In genomic region chr19:46672766-46673418, GRCm38 (mm10) we compare ENCODE assay signal across 30 mouse cellular contexts. TPM values are rescaled to one million over a fixed set of nuclear protein-coding genes. Genes with fewer than 3 reads are reported as not detected.
DNase-seq lines count a peak whose midpoint lies in the region; ATAC-seq and TF ChIP-seq lines count a peak whose summit lies in the region.
"Had no signal": no experiment of that assay in that cellular context is flagged by ENCODE, and none has a peak within 500 bp of the region (broad histone marks: within the 10 kb centered on the region; RNA-seq: fewer than 3 reads in every experiment).

Gene Cyp17a1 (minus strand): TSS chr19:46673172.

- TF ChIP-seq CTCF in heart, adult 2 months (IDR thresholded peaks at IDR 0.05) = no peak

- H3K79me2 ChIP-seq in heart, adult 2 months (replicated peaks; ENCODE audit: control insufficient read depth, insufficient read depth, low read length) = no peaks in the 10 kb centered on the region

- no peak for TF ChIP-seq EP300 in heart, adult 2 months (IDR thresholded peaks at IDR 0.05; ENCODE audit: insufficient read depth, low read depth, low read length)

- H3K9me3 ChIP-seq in hindbrain, embryonic 16.5 days (ENCODE audit: control insufficient read depth, low read length) = no peaks in the 10 kb centered on the region
- H3K9me3 ChIP-seq: G1E; heart, embryonic 10.5 days; hindbrain, embryonic 12.5 days; kidney, embryonic 15.5 days; liver, embryonic 15.5 days; megakaryocyte, embryonic 14.5 days had no signal

- H3K4me2 ChIP-seq in hindbrain, embryonic 16.5 days (ENCODE audit: low read length) = no peak within 1 kb of the TSS
- H3K4me2 ChIP-seq: hindbrain, embryonic 12.5 days; kidney, embryonic 15.5 days; liver, embryonic 15.5 days had no signal

- no peaks in the 10 kb centered on the region for H3K36me3 ChIP-seq in heart, adult 2 months (ENCODE audit: control insufficient read depth, insufficient read depth, low read length)
- H3K36me3 ChIP-seq in hindbrain, embryonic 16.5 days (ENCODE audit: control insufficient read depth, insufficient read depth, low read length) = no peaks in the 10 kb centered on the region
- H3K36me3 ChIP-seq: G1E; heart, embryonic 10.5 days; hindbrain, embryonic 12.5 days; kidney, embryonic 15.5 days; liver, embryonic 15.5 days had no signal

- ATAC-seq in erythroid progenitor cell, adult 5-6 weeks (replicated peaks; ENCODE audit: low FRiP score, poor library complexity, severe bottlenecking) = peak; percentile 44; the same call in 1 of the 2 replicates
- no peak for ATAC-seq in hindbrain, embryonic 16.5 days
- ATAC-seq: forebrain, embryonic 14.5 days; inflammation-experienced regulatory T-cells, adult 6 months had no signal

- DNase-seq in heart, adult 18-20 months = peak; percentile 30 to 51
- no peak for DNase-seq in heart, adult 2 months
- DNase-seq in ovary, adult 18-20 months (ENCODE audit: low spot score) = peak; percentile 72
- no peak for DNase-seq in ovary, postnatal 14 days (ENCODE audit: low spot score)
- DNase-seq in yolk sac, embryonic 10.5 days (ENCODE audit: low spot score) = peak; percentile 73
- DNase-seq in cerebellum, adult 11-12 months = no peak
- DNase-seq: cerebellum, adult 8-10 months; gastrocnemius, postnatal 14 days; heart, postnatal 14 days; kidney, postnatal 4 days; layer of hippocampus, adult 9-11 months; lung, postnatal 14 days; thymus, adult 2 months had no signal

- H3K9ac ChIP-seq in heart, adult 2 months (ENCODE audit: low read depth, low read length) = no peak within 1 kb of the TSS
- H3K9ac ChIP-seq in hindbrain, embryonic 16.5 days (ENCODE audit: low read depth, low read length) = no peak within 1 kb of the TSS
- H3K9ac ChIP-seq: hindbrain, embryonic 12.5 days; kidney, embryonic 15.5 days; liver, embryonic 15.5 days had no signal

- H3K4me3 ChIP-seq in heart, adult 2 months = no peak within 1 kb of the TSS
- H3K4me3 ChIP-seq in hindbrain, embryonic 16.5 days (ENCODE audit: low read length) = no peak within 1 kb of the TSS
- H3K4me3 ChIP-seq: erythroblast, embryonic 14.5 days; heart, embryonic 10.5 days; hindbrain, embryonic 12.5 days; kidney, embryonic 15.5 days; liver, embryonic 15.5 days; megakaryocyte, embryonic 14.5 days had no signal

- TF ChIP-seq POLR2A in heart, adult 2 months (IDR thresholded peaks at IDR 0.05; ENCODE audit: insufficient read depth, low read depth, low read length) = no peak

- H3K4me1 ChIP-seq in heart, adult 2 months (ENCODE audit: control insufficient read depth, insufficient read depth, low read length) = no peaks in the 10 kb centered on the region; the same call in 1 of the 2 replicates
- no peaks in the 10 kb centered on the region for H3K4me1 ChIP-seq in hindbrain, embryonic 16.5 days (ENCODE audit: control insufficient read depth, insufficient read depth, low read depth, low read length)
- H3K4me1 ChIP-seq: kidney, embryonic 15.5 days had no signal

- intact Hi-C loops in heart, adult 2 months (cut with DNase I) = loop anchor here (5.0 kb wide), 1 partner anchor 319 kb away; no protein-coding TSS in a partner anchor

- no peak within 1 kb of the TSS for H3K27ac ChIP-seq in heart, adult 2 months
- no peak within 1 kb of the TSS for H3K27ac ChIP-seq in hindbrain, embryonic 16.5 days (ENCODE audit: low read depth, low read length)
- H3K27ac ChIP-seq: heart, embryonic 10.5 days; hindbrain, embryonic 12.5 days; kidney, embryonic 15.5 days; liver, embryonic 15.5 days had no signal

- 23% methylated on average over 5 of the region's 5 CpGs for WGBS in heart, adult 2 months
- 63% methylated on average over 5 of the region's 5 CpGs for WGBS in hindbrain, embryonic 16.5 days

- H3K27me3 ChIP-seq in heart, adult 2 months (ENCODE audit: control insufficient read depth, insufficient read depth, low read length) = no peaks in the 10 kb centered on the region
- H3K27me3 ChIP-seq in hindbrain, embryonic 16.5 days (replicated peaks; ENCODE audit: control insufficient read depth, insufficient read depth, low read length) = 0 out of 2 replicates have a peak, but pooled peaks cover 3% of the 10 kb centered on the region
- H3K27me3 ChIP-seq: hindbrain, embryonic 12.5 days had no signal

RNA-seq across cellular contexts. Expression of gene Cyp17a1, which starts in this region (rescaled TPM):
- total RNA-seq in heart, adult 18-20 months (2021) = not detected
- not detected for total RNA-seq in heart, adult 2 months (2021)
- polyA plus RNA-seq in heart, adult 2 months (2012; rRNA removed) = 0.12 TPM in 1 of 2 replicates, not detected in the other
- total RNA-seq in erythroid progenitor cell, adult 5-6 weeks (2015; ENCODE audit: low replicate concordance) = not detected in 2 replicates
- total RNA-seq in erythroid progenitor cell, adult 5-6 weeks (2017; ENCODE audit: low replicate concordance) = not detected in 2 replicates
- not detected in 2 replicates for polyA plus RNA-seq in hindbrain, embryonic 16.5 days (2015; fragmentation: Nextera tagmentation; extraction: Ambion mirVana)
- total RNA-seq: common myeloid progenitor, adult 5-6 weeks; gastrocnemius, postnatal 14 days; heart, postnatal 14 days; left cerebral cortex, adult 8-10 months; midbrain, postnatal 0 days had no signal
- polyA plus RNA-seq: embryonic facial prominence, embryonic 11.5 days; erythroblast, embryonic 14.5 days; forebrain, embryonic 14.5 days; G1E; hindbrain, embryonic 12.5 days; limb, embryonic 11.5 days; midbrain, postnatal 0 days; urinary bladder, adult 2 months had no signal

Comparison
In these comparisons a context has a peak if more than half of its experiments do, and no peak if none do; other contexts are left out.
1. DNase-seq: peak in ovary, adult 18-20 months (single experiment) and yolk sac, embryonic 10.5 days (single experiment); none in heart, adult 2 months (0 of 2), ovary, postnatal 14 days (single experiment) and cerebellum, adult 11-12 months (single experiment).
2. Peak in DNase-seq in heart, adult 18-20 months; RNA of the gene not detected or under 1 TPM.
3. Peak in ATAC-seq in erythroid progenitor cell, adult 5-6 weeks; RNA of the gene not detected or under 1 TPM.